Mouse (Mus musculus) heart, embryonic 11.5 days (tissue): ENCODE measurements at regions not wholly inside any gene's neighbourhood (a gene's known extent, or its start where the extent isn't known, plus 50 kb on each side); places are given as distances from the start of the nearest gene placed in this dataset.

ENCODE experiments used
- ATAC-seq: fragments of 200-750 bp; cut with Nextera tagmentation; replicated peaks from 2 replicates; pipeline ENCODE4 v1.8.0; 2017; ENCODE audit warnings: moderate library complexity; ENCODE audit not compliant: insufficient number of reproducible peaks, low FRiP score, low TSS enrichment
- H3K27ac ChIP-seq: fragments of 300-500 bp; sonication (generic); 2 replicates; pipeline ENCODE4 v1.5.1; 2014; ENCODE audit warnings: mild to moderate bottlenecking, low read depth, low read length
- H3K27me3 ChIP-seq: fragments of 300-500 bp; sonication (generic); 2 replicates; pipeline ENCODE4 v1.6.1; 2014; ENCODE audit warnings: mild to moderate bottlenecking, low read length, mixed read lengths; ENCODE audit not compliant: control insufficient read depth, insufficient read depth
- H3K36me3 ChIP-seq: fragments of 300-500 bp; sonication (generic); 2 replicates; pipeline ENCODE4 v1.6.1; 2014; ENCODE audit warnings: mild to moderate bottlenecking, low read length, moderate library complexity, mixed read lengths; ENCODE audit not compliant: control insufficient read depth, insufficient read depth
- H3K4me1 ChIP-seq: fragments of 300-500 bp; sonication (generic); 2 replicates; pipeline ENCODE4 v1.6.1; 2014; ENCODE audit warnings: low read length; ENCODE audit not compliant: control insufficient read depth, insufficient read depth
- H3K4me2 ChIP-seq: fragments of 300-500 bp; sonication (generic); 2 replicates; pipeline ENCODE4 v1.6.1; 2014; ENCODE audit warnings: mild to moderate bottlenecking, moderate library complexity
- H3K4me3 ChIP-seq: fragments of 300-500 bp; sonication (generic); 2 replicates; pipeline ENCODE4 v1.5.1; 2014; ENCODE audit warnings: low read depth, low read length
- H3K9ac ChIP-seq: fragments of 300-500 bp; sonication (generic); 2 replicates; pipeline ENCODE4 v1.6.1; 2014; ENCODE audit warnings: mild to moderate bottlenecking, low read depth, low read length, moderate library complexity
- H3K9me3 ChIP-seq: fragments of 300-500 bp; sonication (generic); replicated peaks from 2 replicates; pipeline ENCODE4 v1.6.1; 2016; ENCODE audit warnings: low read length; ENCODE audit not compliant: control insufficient read depth
- WGBS: fragments of 180-500 bp; shearing (Covaris S2); extraction: QIAGEN DNeasy Blood & Tissue Kit; methylation state at CpG from one replicate; pipeline ENCODE4 v1.1.7; 2014; ENCODE audit not compliant: insufficient replicate concordance; 5-methylcytosine and 5-hydroxymethylcytosine counted together

DNA sequence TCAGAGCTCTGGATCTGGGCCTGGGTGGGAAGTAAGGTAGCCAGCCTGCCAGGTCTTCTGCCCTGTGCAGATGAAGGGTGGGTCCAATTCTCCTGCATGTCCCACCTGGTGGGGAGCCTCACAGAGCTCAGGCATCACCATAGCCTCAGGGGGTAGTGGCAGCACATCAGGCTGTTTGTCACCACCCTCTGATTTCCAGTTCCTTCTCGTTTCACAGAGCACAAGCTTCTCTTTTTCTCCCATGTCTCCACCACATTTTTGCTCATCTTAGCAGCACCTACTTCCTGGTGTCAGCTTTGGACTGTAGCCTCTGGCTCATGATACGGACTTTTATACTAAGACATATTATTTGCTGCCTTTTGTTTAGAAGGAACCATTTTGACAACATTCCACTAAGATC is 345.6 kb upstream of the Mmadhc start:
- Histone ChIP-seq H3K9me3 (no peaks in the 10 kb centered on the region), H3K4me2 (no peak overlapping the region), H3K4me1 (no peaks in the 10 kb centered on the region), H3K36me3 (no peaks in the 10 kb centered on the region), H3K27me3 (no peaks in the 10 kb centered on the region), H3K27ac (no peak overlapping the region), H3K9ac (no peak overlapping the region), H3K4me3 (no peak overlapping the region)
- ATAC-seq = no peak
- WGBS = 55% methylated on average over 2 of the region's 2 CpGs

DNA sequence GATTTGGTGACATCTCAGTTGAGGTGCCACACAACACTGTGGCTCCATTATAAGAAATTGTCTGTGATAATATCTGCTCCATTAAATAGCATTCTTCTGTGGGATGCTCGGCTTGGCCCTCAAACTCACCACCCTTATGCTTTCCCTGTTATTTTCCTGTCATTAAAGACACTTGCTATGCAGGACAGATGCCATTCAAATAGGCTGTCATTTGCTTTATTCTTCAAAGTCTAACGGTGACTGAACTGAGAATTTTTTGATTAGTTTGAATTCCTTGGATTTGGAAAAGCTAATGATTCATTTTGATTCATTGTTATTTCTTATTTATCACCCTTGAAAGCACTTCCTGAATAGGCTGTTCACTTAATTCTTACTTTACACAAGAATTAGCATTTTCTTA is 339.3 kb upstream of the Mmadhc start:
- Histone ChIP-seq H3K9me3 (no peaks in the 10 kb centered on the region), H3K36me3 (no peaks in the 10 kb centered on the region), H3K4me1 (no peaks in the 10 kb centered on the region), H3K4me2 (no peak overlapping the region), H3K27me3 (no peaks in the 10 kb centered on the region), H3K9ac (no peak overlapping the region), H3K27ac (no peak overlapping the region), H3K4me3 (no peak overlapping the region)
- WGBS = 69% methylated on average over 2 of the region's 2 CpGs
- no peak for ATAC-seq

DNA sequence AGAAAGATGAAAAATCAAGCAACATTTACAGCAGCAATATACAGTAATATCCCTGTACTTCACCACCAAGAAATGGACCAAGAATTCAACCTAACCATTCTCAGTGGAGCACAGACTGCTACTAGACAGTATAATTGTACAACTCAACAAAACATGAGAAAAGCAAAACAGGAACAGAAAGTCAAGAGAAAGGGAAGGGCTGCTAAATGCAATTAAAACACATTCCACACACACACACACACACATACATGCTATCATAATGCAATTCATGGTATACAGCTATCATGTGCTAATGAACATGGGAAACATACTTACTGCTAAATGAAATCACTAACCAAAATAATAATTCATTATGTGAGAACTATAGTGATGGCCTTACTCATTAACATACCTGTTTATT is 335.2 kb upstream of the Mmadhc start:
- Histone ChIP-seq H3K27ac (no peak overlapping the region), H3K4me3 (no peak overlapping the region), H3K36me3 (no peaks in the 10 kb centered on the region), H3K4me2 (no peak overlapping the region), H3K27me3 (no peaks in the 10 kb centered on the region), H3K4me1 (no peaks in the 10 kb centered on the region), H3K9ac (no peak overlapping the region), H3K9me3 (no peaks in the 10 kb centered on the region)
- ATAC-seq = no peak

DNA sequence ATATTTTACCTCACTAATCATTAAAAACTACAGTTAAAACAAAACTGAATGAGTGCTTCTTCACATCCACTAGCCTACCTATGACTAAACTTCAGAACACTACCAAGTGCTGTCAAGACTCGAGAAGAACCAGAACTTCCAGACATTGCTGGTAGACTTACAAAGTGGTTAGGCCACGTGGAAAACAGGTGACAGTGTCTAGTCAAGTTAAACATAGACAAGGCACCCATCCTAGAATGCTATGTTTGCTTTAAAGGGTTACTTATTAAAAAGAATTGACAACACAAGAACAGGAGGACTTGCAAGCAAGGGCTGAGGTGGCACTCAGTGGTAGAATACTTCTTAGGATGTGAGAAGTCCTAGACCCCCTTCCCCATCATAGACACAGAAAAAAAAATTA is 330.9 kb upstream of the Mmadhc start:
- no peaks in the 10 kb centered on the region for H3K36me3 ChIP-seq
- no peaks in the 10 kb centered on the region for H3K27me3 ChIP-seq
- 71% methylated on average over 2 of the region's 2 CpGs for WGBS
- no peak overlapping the region for H3K9ac ChIP-seq
- no peak overlapping the region for H3K27ac ChIP-seq
- no peak overlapping the region for H3K4me2 ChIP-seq
- H3K9me3 ChIP-seq = no peaks in the 10 kb centered on the region
- ATAC-seq = no peak
- no peaks in the 10 kb centered on the region for H3K4me1 ChIP-seq
- no peak overlapping the region for H3K4me3 ChIP-seq

DNA sequence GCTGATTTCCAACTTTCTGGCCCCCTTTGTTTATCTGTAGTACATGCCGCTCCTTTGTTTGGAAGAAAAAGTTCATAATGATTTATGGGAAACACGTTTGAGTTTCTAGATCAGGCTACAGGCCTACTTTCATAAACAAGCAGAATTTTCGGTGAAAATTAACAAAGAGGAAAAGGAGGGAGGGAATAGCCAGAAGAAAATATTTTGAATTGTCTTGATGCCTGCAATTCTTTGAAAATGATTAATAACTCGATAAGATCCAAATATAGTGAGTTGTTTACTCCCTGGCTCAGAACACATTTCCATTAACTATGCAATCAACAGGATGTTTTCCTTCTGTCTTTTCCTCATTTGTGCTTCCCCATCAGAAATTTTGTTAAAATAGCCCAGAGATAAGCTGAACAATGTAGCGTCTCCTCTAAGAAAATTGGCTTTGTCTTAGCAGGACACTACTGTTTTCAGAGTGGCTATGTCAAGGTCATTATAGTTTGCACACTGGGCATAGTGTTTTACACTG is 328.7 kb upstream of the Mmadhc start:
- no peaks in the 10 kb centered on the region for H3K36me3 ChIP-seq
- H3K4me1 ChIP-seq = no peaks in the 10 kb centered on the region
- H3K27me3 ChIP-seq = no peaks in the 10 kb centered on the region
- H3K9ac ChIP-seq = no peak overlapping the region
- no peak overlapping the region for H3K27ac ChIP-seq
- no peaks in the 10 kb centered on the region for H3K9me3 ChIP-seq
- no peak overlapping the region for H3K4me2 ChIP-seq
- 64% methylated on average over 5 of the region's 5 CpGs for WGBS
- ATAC-seq = no peak
- no peak overlapping the region for H3K4me3 ChIP-seq

DNA sequence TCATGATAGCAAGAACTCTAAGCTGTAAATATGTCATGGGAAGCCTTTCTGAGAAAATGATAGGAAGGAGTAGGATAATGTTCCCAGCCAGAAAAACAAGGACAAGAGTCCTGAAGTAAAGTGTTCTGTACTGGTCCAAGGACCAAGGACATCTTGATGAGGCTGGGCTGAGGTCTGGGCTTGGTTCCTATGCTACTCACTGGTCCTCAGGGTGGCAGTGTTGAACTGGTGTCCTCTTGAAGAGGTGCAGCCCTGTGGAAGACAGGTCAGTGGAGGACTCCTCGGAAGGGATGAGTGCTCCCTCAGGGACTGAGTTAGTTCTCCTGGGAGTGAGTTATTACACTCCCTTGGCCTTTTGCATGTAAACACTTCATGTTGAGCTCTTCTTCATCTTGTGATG is 312.5 kb upstream of the Mmadhc start:
- Histone ChIP-seq H3K9ac (no peak overlapping the region), H3K27ac (no peak overlapping the region), H3K4me1 (no peaks in the 10 kb centered on the region), H3K4me3 (no peak overlapping the region), H3K36me3 (no peaks in the 10 kb centered on the region), H3K9me3 (no peaks in the 10 kb centered on the region), H3K4me2 (no peak overlapping the region), H3K27me3 (no peaks in the 10 kb centered on the region)
- no peak for ATAC-seq
- 53% methylated on average over 1 of the region's 1 CpGs for WGBS

DNA sequence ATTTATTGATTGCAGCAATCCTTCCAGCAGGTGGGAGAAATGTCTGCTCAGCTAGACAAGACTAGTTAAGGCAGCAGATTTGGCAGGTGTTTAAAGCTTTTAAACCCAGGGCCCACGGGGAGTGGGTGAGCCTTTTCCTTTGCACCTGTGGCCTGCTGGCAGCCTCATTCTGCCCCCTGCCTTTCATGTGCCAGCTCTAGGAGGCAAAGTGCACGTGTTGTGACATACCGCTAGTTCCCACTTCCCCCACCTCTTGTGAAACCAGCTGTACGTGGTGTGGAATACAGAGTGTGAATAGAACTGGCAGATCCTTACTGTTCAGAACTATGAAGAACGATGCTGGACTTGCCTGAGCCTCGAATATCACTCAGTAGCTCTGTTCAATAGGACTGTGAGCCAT is 292.6 kb upstream of the Mmadhc start:
- ATAC-seq = no peak
- Histone ChIP-seq H3K4me3 (no peak overlapping the region), H3K9ac (no peak overlapping the region), H3K9me3 (no peaks in the 10 kb centered on the region), H3K27me3 (no peaks in the 10 kb centered on the region), H3K4me1 (no peaks in the 10 kb centered on the region), H3K4me2 (no peak overlapping the region), H3K27ac (no peak overlapping the region), H3K36me3 (no peaks in the 10 kb centered on the region)
- WGBS = 61% methylated on average over 6 of the region's 6 CpGs

DNA sequence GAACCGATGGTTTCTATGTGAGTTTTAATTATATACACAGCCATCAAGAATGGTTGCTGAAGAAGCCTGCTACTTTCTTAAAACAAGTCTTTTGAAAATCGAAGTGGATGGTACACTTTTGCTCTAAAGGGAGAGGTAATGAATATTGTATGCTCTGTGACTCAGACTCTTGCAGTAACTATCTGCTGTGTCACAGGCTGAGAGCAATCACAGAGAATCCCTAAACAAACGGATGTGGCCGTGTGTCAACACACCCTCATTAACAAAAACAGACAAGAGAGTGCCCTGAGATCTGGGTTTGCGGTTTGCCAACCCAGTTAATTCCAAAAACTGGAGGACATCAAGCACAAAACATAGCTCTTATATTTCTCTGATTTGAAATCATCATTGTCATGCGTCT is 292.1 kb upstream of the Mmadhc start:
- H3K4me3 ChIP-seq = no peak overlapping the region
- no peaks in the 10 kb centered on the region for H3K27me3 ChIP-seq
- H3K36me3 ChIP-seq = no peaks in the 10 kb centered on the region
- H3K4me1 ChIP-seq = no peaks in the 10 kb centered on the region
- no peak for ATAC-seq
- no peaks in the 10 kb centered on the region for H3K9me3 ChIP-seq
- H3K9ac ChIP-seq = no peak overlapping the region
- WGBS = 65% methylated on average over 6 of the region's 6 CpGs
- no peak overlapping the region for H3K27ac ChIP-seq
- H3K4me2 ChIP-seq = no peak overlapping the region

DNA sequence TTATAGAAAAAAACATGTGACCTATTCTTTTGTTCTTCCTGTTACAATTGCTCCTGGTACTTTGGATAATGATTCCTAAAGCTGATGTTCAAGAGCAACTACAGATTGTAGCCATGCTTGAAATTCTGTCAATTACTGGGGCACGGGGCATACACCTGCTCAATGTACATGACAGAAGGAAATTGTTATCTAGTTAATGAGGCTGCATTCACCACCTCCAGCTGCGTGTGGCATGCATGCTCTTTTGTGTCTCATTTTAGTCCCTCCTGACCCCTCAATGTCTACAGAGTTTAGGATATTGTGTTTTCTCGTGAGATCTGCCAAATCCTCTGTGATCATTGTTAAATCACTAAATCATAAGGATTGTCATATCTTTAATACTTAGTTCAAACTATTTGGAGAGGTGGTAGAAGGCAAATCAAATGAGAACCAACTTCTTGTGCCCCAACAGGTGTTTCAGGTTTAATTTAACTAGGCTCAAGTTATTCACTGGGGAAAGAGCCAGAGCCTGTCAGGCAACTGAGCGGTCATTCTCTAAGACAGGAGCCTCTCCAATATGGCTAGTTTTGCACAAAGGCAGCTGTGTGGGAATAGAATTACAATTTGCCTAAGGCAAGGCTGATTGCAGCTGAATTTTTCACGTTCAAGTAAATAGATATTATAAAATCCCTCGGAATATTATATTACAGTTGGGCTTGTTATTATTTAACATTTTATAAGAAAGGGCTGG is 289.9 kb upstream of the Mmadhc start:
- Histone ChIP-seq H3K27me3 (no peaks in the 10 kb centered on the region), H3K4me1 (no peaks in the 10 kb centered on the region), H3K4me3 (no peak overlapping the region), H3K4me2 (no peak overlapping the region), H3K9ac (no peak overlapping the region), H3K27ac (no peak overlapping the region), H3K9me3 (no peaks in the 10 kb centered on the region), H3K36me3 (no peaks in the 10 kb centered on the region)
- 66% methylated on average over 6 of the region's 6 CpGs for WGBS
- no peak for ATAC-seq
